ENCODE assay signal across 15 mouse cellular contexts in genomic region chr2:25571221-25571620, GRCm38 (mm10). TPM values are rescaled to one million over a fixed set of nuclear protein-coding genes. Genes with fewer than 3 reads are reported as not detected.
"Had no signal": no experiment of that assay in that cellular context is flagged by ENCODE, and none has a peak within 500 bp of the region (broad histone marks: within the 10 kb centered on the region; RNA-seq: fewer than 3 reads in every experiment).

No protein-coding gene starts in this region.

- H3K4me2 ChIP-seq: limb, embryonic 13.5 days; liver, embryonic 11.5 days; lung, embryonic 14.5 days; neural tube, embryonic 13.5 days had no signal

- H3K27ac ChIP-seq: limb, embryonic 13.5 days; midbrain, embryonic 10.5 days; neural tube, embryonic 13.5 days had no signal

- H3K9me3 ChIP-seq: limb, embryonic 13.5 days; midbrain, embryonic 10.5 days; neural tube, embryonic 13.5 days had no signal

- DNase-seq: kidney, postnatal 14 days; left cerebral cortex, postnatal 4 days; lung, embryonic 14.5 days; lung, postnatal 10 days; lung, postnatal 4 days; retina, postnatal 1 day; right cerebral cortex, postnatal 25 days; thymus, adult 18-20 months; thymus, postnatal 14 days had no signal

- ATAC-seq: midbrain, embryonic 16.5 days had no signal

- H3K9ac ChIP-seq: limb, embryonic 13.5 days; lung, embryonic 14.5 days; neural tube, embryonic 13.5 days had no signal

- H3K4me3 ChIP-seq: limb, embryonic 13.5 days; midbrain, embryonic 10.5 days; neural tube, embryonic 13.5 days had no signal

RNA-seq across cellular contexts. Expression of gene Ajm1, which starts 10.3 kb away (rescaled TPM):
- total RNA-seq: megakaryocyte, adult 5-6 weeks had no signal
- polyA plus RNA-seq: liver, embryonic 11.5 days; lung, embryonic 14.5 days had no signal
